Mouse (Mus musculus) cerebellum, adult 2 months (tissue): ENCODE measurements at regions not wholly inside any gene's neighbourhood (a gene's known extent, or its start where the extent isn't known, plus 50 kb on each side); places are given as distances from the start of the nearest gene placed in this dataset.
A peak's percentile ranks its signal among the peaks of the same experiment; 100 is the strongest.

ENCODE experiments used
- DNase-seq, 2 experiments: peaks; one replicate each; pipeline ENCODE4 v3.0.0; 2021
- H3K27ac ChIP-seq: fragments of 200-500 bp; 2 replicates; pipeline ENCODE4 v1.5.1; 2012; ENCODE audit warnings: low read length, control low read depth, inconsistent platforms; ENCODE audit not compliant: insufficient read depth
- H3K27me3 ChIP-seq: fragments of 200-500 bp; 2 replicates; pipeline ENCODE4 v1.6.1; 2012; ENCODE audit warnings: inconsistent platforms, mild to moderate bottlenecking, low read length, moderate library complexity; ENCODE audit not compliant: control insufficient read depth, insufficient read depth
- H3K4me1 ChIP-seq: fragments of 200-500 bp; 2 replicates; pipeline ENCODE4 v1.6.1; 2011; ENCODE audit warnings: low read length; ENCODE audit not compliant: control insufficient read depth, insufficient read depth
- H3K4me3 ChIP-seq: fragments of 200-500 bp; replicated peaks from 2 replicates; pipeline ENCODE3; 2011; ENCODE audit warnings: mild to moderate bottlenecking, low read depth, low read length, control low read depth; ENCODE audit not compliant: insufficient read depth
- CTCF ChIP-seq: fragments of 200-500 bp; IDR thresholded peaks from 2 replicates; pipeline ENCODE4 v1.5.1; 2011; ENCODE audit warnings: low read depth, mild to moderate bottlenecking, control low read depth, low read length, moderate library complexity, borderline replicate concordance; ENCODE audit not compliant: insufficient read depth
- POLR2A ChIP-seq: fragments of 200-500 bp; IDR thresholded peaks from 2 replicates; pipeline ENCODE4 v1.6.1; 2011; ENCODE audit warnings: low read length, control low read depth, borderline replicate concordance; ENCODE audit not compliant: insufficient read depth
- WGBS: fragments of 180-500 bp; shearing (Covaris S2); methylation state at CpG from one replicate; pipeline ENCODE4 v1.1.7; 2018; 5-methylcytosine and 5-hydroxymethylcytosine counted together

- WGBS, result 78% methylated on average over 3 of the region's 3 CpGs
These were observed 82.8 kb upstream of the Gm26657 start for GRCm38 (mm10) chr4:56657046-56657445.

GRCm38 (mm10) chr4:56654327-56654726, 85.5 kb upstream of the Gm26657 start:
- no peak overlapping the region for H3K27ac ChIP-seq
- TF ChIP-seq CTCF (no peak), POLR2A (no peak)
- peak; percentile 15 to 44 for DNase-seq
- whole genome bisulfite sequencing, result 71% methylated on average over 4 of the region's 4 CpGs
- peaks cover 3% of the 10 kb centered on the region; the same call in 1 of the 2 replicates for H3K4me1 ChIP-seq
- no peaks in the 10 kb centered on the region for H3K27me3 ChIP-seq
- H3K4me3 ChIP-seq, result no peak overlapping the region

More at GRCm38 (mm10) chr4:56657046-56657445, 82.8 kb upstream of the Gm26657 start:
- Histone ChIP-seq H3K27ac (no peak overlapping the region), H3K4me1 (peaks cover 3% of the 10 kb centered on the region; the same call in 1 of the 2 replicates), H3K4me3 (no peak overlapping the region), H3K27me3 (no peaks in the 10 kb centered on the region)
- no peak for DNase-seq
- no peak for TF ChIP-seq POLR2A
- TF ChIP-seq CTCF, result no peak

DNA sequence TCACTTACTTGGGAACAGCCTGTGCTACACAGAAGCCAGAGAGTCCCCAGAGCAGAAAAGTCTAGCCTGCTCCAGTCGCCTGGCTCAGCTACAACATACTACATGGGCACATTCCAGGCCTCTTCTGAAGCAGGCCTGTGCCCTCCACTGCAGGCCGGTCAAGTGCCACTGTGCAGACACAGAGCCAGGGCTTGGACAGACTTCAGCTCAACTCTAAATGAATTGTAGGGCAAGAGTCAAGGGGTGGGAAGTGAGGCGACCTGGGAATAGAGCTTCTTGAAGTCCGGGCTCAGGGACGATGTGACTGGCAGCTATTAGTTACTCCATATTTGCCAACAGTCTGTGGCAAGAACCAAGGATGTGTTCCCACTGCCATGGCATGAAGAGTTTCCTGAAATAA, 87.1 kb upstream of the Gm26657 start:
- H3K4me3 ChIP-seq, result no peak overlapping the region
- WGBS, result 54% methylated on average over 5 of the region's 5 CpGs
- peaks cover 3% of the 10 kb centered on the region; the same call in 1 of the 2 replicates for H3K4me1 ChIP-seq
- TF ChIP-seq CTCF, result no peak
- no peak for TF ChIP-seq POLR2A
- no peaks in the 10 kb centered on the region for H3K27me3 ChIP-seq
- DNase-seq, result peak in 1 of 2 experiments; percentile 7
- no peak overlapping the region for H3K27ac ChIP-seq

DNA sequence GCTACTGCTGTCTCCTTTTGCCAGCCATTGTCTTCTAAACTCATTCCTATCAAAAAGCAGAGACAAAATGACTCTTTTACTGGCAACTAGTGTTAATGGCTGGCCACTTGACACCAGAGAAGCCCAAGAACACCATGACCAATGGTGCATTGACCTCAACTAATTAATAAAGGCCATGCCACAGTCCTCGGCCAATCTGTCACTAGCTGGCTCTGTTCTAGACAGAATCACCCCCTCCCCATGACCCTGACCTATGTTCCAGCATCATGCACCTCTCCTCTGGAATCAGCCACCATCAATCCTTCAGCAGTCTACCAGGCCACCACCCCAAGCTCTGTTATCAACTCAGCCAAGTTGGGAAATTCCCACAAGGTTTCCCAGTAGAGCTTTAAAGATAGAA, 90.1 kb upstream of the Gm26657 start:
- Histone ChIP-seq H3K27ac (no peak overlapping the region), H3K27me3 (no peaks in the 10 kb centered on the region), H3K4me1 (no peaks in the 10 kb centered on the region; the same call in 1 of the 2 replicates), H3K4me3 (no peak overlapping the region)
- WGBS, result 49% methylated on average over 1 of the region's 1 CpGs
- no peak for TF ChIP-seq POLR2A
- no peak for TF ChIP-seq CTCF
- DNase-seq, result no peak

DNA sequence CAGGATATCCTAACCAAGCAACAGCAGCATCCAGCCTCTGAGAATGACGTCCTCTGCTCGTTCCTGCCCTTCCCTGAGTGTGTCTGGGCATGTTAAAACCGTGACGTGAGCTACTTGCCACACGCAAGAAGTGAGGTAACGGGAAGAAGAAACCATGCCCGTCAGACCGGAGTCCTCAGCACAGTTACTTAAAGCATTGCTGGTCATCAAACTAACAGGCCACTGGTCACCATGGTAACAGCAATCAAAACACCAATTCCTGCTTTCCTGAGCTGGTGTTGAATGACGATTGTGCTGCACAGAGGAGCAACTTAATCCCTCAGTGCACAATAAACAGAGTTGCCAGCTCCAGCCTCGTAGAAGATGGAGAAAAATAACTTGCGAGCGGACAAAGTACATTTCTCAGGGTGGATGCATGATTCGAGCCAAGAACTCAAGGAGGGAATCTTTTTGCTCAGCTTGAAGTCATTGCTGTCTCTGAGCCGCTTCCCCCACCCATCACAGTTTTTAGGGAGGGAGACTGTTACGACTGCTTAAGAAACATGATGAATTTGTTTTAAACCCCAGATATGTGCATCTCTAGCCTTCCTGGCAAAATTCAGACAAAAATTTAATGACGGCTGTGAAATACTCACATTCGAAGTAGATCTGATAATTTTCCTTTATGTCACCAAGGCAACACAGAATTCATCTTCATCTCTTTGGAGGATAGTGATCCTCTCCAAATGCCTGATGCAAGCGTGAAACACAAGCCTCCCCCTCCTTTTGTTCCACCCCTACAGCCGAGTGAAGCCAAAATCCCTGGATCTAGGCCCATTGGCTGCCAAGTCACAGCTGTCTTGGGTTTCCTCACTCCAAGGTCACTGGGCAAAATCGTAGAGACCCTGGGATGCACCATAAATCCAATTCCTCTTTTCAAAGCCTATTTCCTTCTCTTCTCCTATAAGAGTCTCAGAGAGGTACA, 95.6 kb upstream of the Gm26657 start:
- 9% methylated on average over 20 of the region's 20 CpGs for WGBS
- Histone ChIP-seq H3K27me3 (no peaks in the 10 kb centered on the region), H3K4me1 (no peaks in the 10 kb centered on the region), H3K4me3 (no peak overlapping the region), H3K27ac (no peak overlapping the region)
- TF ChIP-seq CTCF (no peak), POLR2A (no peak)
- no peak for DNase-seq

DNA sequence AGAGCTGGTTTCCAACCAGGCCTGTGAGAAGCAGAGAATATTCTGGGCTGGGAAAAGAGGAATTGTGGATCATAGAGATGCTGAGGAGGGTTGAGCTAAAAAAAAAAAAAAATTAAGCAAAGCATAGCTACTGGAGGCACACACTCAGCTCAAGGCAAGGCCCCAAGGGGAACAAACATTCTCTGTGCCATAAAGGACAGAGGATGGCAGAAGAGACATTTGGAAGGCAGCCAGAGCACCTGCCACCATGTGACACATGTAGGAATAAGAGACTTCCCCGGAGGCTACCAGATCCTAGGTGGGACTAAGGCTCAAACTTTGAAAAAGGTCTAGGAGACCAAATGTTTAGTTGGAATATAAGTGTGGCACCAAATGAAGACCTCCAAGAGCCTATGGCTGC, 96.4 kb upstream of the Gm26657 start:
- 6% methylated on average over 1 of the region's 1 CpGs for WGBS
- no peak overlapping the region for H3K4me3 ChIP-seq
- no peaks in the 10 kb centered on the region for H3K27me3 ChIP-seq
- no peaks in the 10 kb centered on the region for H3K4me1 ChIP-seq
- DNase-seq, result peak in 1 of 2 experiments; percentile 5
- TF ChIP-seq CTCF (no peak), POLR2A (no peak)
- no peak overlapping the region for H3K27ac ChIP-seq

DNA sequence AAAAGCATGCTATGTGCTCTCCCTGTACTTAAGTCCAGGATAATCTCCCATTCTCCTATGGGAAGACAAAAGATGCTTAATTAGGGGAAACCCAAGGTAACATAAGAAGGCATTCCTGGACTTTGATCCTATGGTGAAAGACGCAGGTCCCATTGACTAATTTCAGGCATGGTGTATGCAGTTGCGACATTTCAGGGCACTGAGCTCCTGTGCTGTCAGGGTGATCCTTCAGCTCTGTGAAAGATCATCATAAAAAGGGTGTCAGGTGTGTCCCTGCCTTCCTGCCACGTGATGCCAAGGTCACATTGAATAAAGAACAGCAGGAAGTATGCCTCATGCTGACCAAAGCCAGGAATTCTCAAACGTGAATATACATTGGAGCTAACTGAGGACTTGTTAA, 100.2 kb upstream of the Gm26657 start:
- Histone ChIP-seq H3K4me1 (no peaks in the 10 kb centered on the region), H3K27me3 (no peaks in the 10 kb centered on the region), H3K4me3 (no peak overlapping the region), H3K27ac (no peak overlapping the region)
- WGBS, result 53% methylated on average over 4 of the region's 4 CpGs
- TF ChIP-seq POLR2A, result no peak
- TF ChIP-seq CTCF, result no peak
- no peak for DNase-seq
